In genomic region chr4:116650924-116651796, GRCm38 (mm10) we compare ENCODE assay signal across 8 mouse cellular contexts. TPM values are rescaled to one million over a fixed set of nuclear protein-coding genes. Genes with fewer than 3 reads are reported as not detected.
DNase-seq lines count a peak whose midpoint lies in the region; ATAC-seq lines count a peak whose summit lies in the region.

Akr1a1 (minus strand) TSS chr4:116651680.

- under 1% methylated on average over 39 of the region's 39 CpGs for WGBS in hindbrain, embryonic 15.5 days

- no peaks in the 10 kb centered on the region for H3K27me3 ChIP-seq in hindbrain, embryonic 15.5 days

- peak; percentile 94 for DNase-seq in R1 (ENCODE audit: low read depth, low spot score)
- DNase-seq in cerebellum, postnatal 25 days: peak; percentile 92 to 93
- DNase-seq in frontal cortex, postnatal 36 days (ENCODE audit: low spot score in 2 of 2): peak; percentile 96 to 97
- DNase-seq in left cerebral cortex, adult 11 months (ENCODE audit: low spot score): peak; percentile 85
- DNase-seq in lung, postnatal 4 days: peak; percentile 93 to 95
- DNase-seq in retina, postnatal 7 days (ENCODE audit: low read depth, low spot score): peak; percentile 82
- peak; percentile 90 for DNase-seq in urinary bladder, adult 2 months (ENCODE audit: low spot score)

- H3K9me3 ChIP-seq in hindbrain, embryonic 15.5 days: no peaks in the 10 kb centered on the region

- peak within 1 kb of the TSS; percentile 88 for H3K4me2 ChIP-seq in hindbrain, embryonic 15.5 days

- ATAC-seq in hindbrain, embryonic 15.5 days (ENCODE audit: low FRiP score, low read depth): peak; percentile 99

- H3K9ac ChIP-seq in hindbrain, embryonic 15.5 days: peak within 1 kb of the TSS; percentile 87

- H3K27ac ChIP-seq in hindbrain, embryonic 15.5 days (replicated peaks): peak within 1 kb of the TSS; percentile 88

- H3K36me3 ChIP-seq in hindbrain, embryonic 15.5 days: 0 out of 2 replicates have a peak, but pooled peaks cover 4% of the 10 kb centered on the region

- H3K4me1 ChIP-seq in hindbrain, embryonic 15.5 days (replicated peaks): peaks cover 47% of the 10 kb centered on the region

- peak within 1 kb of the TSS; percentile 85 for H3K4me3 ChIP-seq in hindbrain, embryonic 15.5 days

RNA-seq across cellular contexts. Expression of gene Akr1a1, which starts in this region (rescaled TPM):
- polyA plus RNA-seq in hindbrain, embryonic 15.5 days (2015; fragmentation: Nextera tagmentation; extraction: Ambion mirVana): 704 and 712 TPM in 2 replicates
- polyA plus RNA-seq in urinary bladder, adult 2 months (2012; rRNA removed): 520 and 554 TPM in 2 replicates

Comparison
In these comparisons a context has a peak if more than half of its experiments do, and no peak if none do; other contexts are left out.
1. Peak in every context shown above with its lines: DNase-seq, ATAC-seq, H3K4me3 ChIP-seq and H3K27ac ChIP-seq.